Mouse (Mus musculus) E14TG2a.4 (cell line): Measurements from ENCODE around the gene Cdh23.

ENCODE experiments used
- CTCF ChIP-seq: conservative IDR thresholded peaks from 2 replicates; pipeline ENCODE4 v1.5.1; 2014; ENCODE audit warnings: low read length
- POU5F1 ChIP-seq: IDR thresholded peaks from 2 replicates; pipeline ENCODE4 v1.6.1; 2014; ENCODE audit warnings: low read length, borderline replicate concordance

- TF ChIP-seq CTCF: no peak
- TF ChIP-seq POU5F1: no peak
Measured at GRCm38 (mm10) chr10:60602235-60602634, 94.1 kb downstream of the Cdh23 start.
